Mouse (Mus musculus): ENCODE measurements at regions not wholly inside any gene's neighbourhood (a gene's known extent, or its start where the extent isn't known, plus 50 kb on each side); places are given as distances from the start of the nearest gene placed in this dataset.
A peak's percentile ranks its signal among the peaks of the same experiment; 100 is the strongest.
"Not testable (repeated sequence)": the region's sequence is repeated elsewhere in the genome, so short reads cannot be mapped to it uniquely, and the experiment has no call there.

GRCm38 (mm10) chr12:20802027-20802426, 188.2 kb upstream of the Asap2 start:
- not testable (repeated sequence) for H3K4me3 ChIP-seq; DNase-seq (ENCODE audit: low spot score in 2 of 2); H3K27ac ChIP-seq

GRCm38 (mm10) chr12:20805466-20805865, 184.8 kb upstream of the Asap2 start:
- not testable (repeated sequence) for H3K27ac ChIP-seq; H3K4me3 ChIP-seq; DNase-seq (ENCODE audit: low spot score in 2 of 2)

GRCm38 (mm10) chr12:20806681-20807080, 183.6 kb upstream of the Asap2 start:
- DNase-seq (ENCODE audit: low spot score in 2 of 2) = no peak
- no peak overlapping the region for H3K27ac ChIP-seq
- H3K4me3 ChIP-seq = no peak overlapping the region
- TF ChIP-seq CTCF (conservative IDR thresholded peaks at IDR 0.05) = no peak

GRCm38 (mm10) chr12:20813836-20814235, 176.4 kb upstream of the Asap2 start:
- DNase-seq (ENCODE audit: low spot score in 2 of 2); H3K4me3 ChIP-seq; H3K27ac ChIP-seq: not testable (repeated sequence)

GRCm38 (mm10) chr12:20815121-20815520, 175.1 kb upstream of the Asap2 start:
- not testable (repeated sequence) for DNase-seq (ENCODE audit: low spot score in 2 of 2); H3K4me3 ChIP-seq; H3K27ac ChIP-seq

GRCm38 (mm10) chr12:20815599-20815998, 174.7 kb upstream of the Asap2 start:
- no peak for DNase-seq (ENCODE audit: low spot score in 2 of 2)
- no peak overlapping the region for H3K4me3 ChIP-seq
- no peak overlapping the region for H3K27ac ChIP-seq
- TF ChIP-seq CTCF (conservative IDR thresholded peaks at IDR 0.05) = no peak

GRCm38 (mm10) chr12:20843661-20844320, 146.5 kb upstream of the Asap2 start:
- H3K4me3 ChIP-seq; H3K27ac ChIP-seq; DNase-seq (ENCODE audit: low spot score in 2 of 2): not testable (repeated sequence)

GRCm38 (mm10) chr12:20844873-20845272, 145.4 kb upstream of the Asap2 start:
- peak; percentile 0 to 9 for DNase-seq (ENCODE audit: low spot score in 2 of 2)
- TF ChIP-seq CTCF (conservative IDR thresholded peaks at IDR 0.05) = peak; percentile 50
- H3K27ac ChIP-seq, H3K4me3 ChIP-seq: not testable (repeated sequence)

GRCm38 (mm10) chr12:20845297-20845696, 145.0 kb upstream of the Asap2 start:
- Histone ChIP-seq H3K27ac (no peak overlapping the region), H3K4me3 (no peak overlapping the region)
- no peak for DNase-seq (ENCODE audit: low spot score in 2 of 2)
- TF ChIP-seq CTCF (conservative IDR thresholded peaks at IDR 0.05) = no peak

GRCm38 (mm10) chr12:20884104-20884503, 106.2 kb upstream of the Asap2 start:
- DNase-seq (ENCODE audit: low spot score in 2 of 2) = not testable (repeated sequence)

GRCm38 (mm10) chr12:20920653-20921397, 69.4 kb upstream of the Asap2 start:
- peak; percentile 26 to 43 for DNase-seq (ENCODE audit: low spot score in 2 of 2)
- peak; percentile 8 for TF ChIP-seq CTCF (conservative IDR thresholded peaks at IDR 0.05)
- H3K4me3 ChIP-seq = peak overlapping the region; percentile 77
- peak overlapping the region; percentile 77 for H3K27ac ChIP-seq

More at GRCm38 (mm10) chr12:20884104-20884503, 106.2 kb upstream of the Asap2 start:
- peak; percentile 48 for TF ChIP-seq CTCF (conservative IDR thresholded peaks at IDR 0.05)
- H3K27ac ChIP-seq, H3K4me3 ChIP-seq: not testable (repeated sequence)

- peak in 1 of 2 experiments; percentile 12 for DNase-seq (ENCODE audit: low spot score in 2 of 2)
- Histone ChIP-seq H3K4me3 (peak overlapping the region; percentile 77), H3K27ac (peak overlapping the region; percentile 72; the same call in 1 of the 2 replicates)
These were observed 68.7 kb upstream of the Asap2 start for GRCm38 (mm10) chr12:20921398-20922023.

GRCm38 (mm10) chr12:20928966-20929365, 61.3 kb upstream of the Asap2 start:
- H3K4me3 ChIP-seq, H3K27ac ChIP-seq: not testable (repeated sequence)
- peak; percentile 79 for TF ChIP-seq CTCF (conservative IDR thresholded peaks at IDR 0.05)
- peak; percentile 18 to 58 for DNase-seq (ENCODE audit: low spot score in 2 of 2)

Measured in layer of hippocampus, adult 2 months (tissue).